Mouse (Mus musculus): ENCODE measurements around the gene Osbp2. TPM values are rescaled to one million over a fixed set of nuclear protein-coding genes. Genes with fewer than 3 reads are reported as not detected.
A peak's percentile ranks its signal among the peaks of the same experiment; 100 is the strongest.

The Osbp2 gene
- total and polyA plus RNA-seq, 3 experiments: 2.2 to 3.7 (median 2.2) TPM

DNA sequence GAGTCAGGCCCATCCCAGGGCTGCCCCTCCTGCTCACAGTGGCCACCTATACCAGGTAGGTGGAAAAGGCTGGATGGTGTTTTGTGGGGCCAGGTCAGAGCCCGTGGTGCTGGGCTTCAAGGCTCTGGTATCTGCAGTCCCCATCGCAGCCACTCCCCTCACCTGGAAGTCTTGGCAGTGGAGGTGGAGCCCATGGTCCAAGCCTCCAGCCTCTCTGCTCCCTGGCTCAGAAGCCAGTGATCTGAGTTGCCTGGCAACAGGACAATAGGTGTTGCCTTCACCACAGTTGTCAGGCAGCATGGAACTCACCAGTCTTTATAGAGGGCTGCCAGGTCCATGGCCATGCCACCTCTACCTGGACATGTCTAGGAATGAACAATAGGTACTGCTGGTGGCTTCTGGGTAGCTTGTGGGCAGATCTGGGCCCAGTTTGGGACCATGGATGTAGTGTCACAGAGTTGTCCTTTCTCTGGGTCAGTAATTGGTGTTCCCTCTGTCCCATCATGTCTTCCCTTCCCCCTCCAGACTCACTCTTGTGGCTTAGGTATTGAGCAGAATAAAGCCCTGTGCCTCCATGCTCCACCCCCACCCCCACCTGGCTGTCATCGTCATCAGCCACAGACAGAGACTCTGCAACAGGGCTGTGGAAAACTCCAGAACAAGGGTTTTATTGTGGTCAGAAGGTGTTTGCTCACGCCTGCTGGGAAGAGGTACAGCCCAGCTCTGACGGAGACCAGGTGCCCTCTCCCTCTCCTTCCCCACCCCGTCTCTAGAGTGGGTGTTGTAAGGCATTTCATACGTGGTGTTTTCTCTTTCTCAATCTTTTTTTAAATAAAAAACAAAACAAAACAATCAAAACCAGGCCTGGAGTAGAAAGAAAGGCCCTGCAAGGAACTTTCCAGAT is 160.4 kb downstream of the Osbp2 start:
- no peak for DNase-seq

DNA sequence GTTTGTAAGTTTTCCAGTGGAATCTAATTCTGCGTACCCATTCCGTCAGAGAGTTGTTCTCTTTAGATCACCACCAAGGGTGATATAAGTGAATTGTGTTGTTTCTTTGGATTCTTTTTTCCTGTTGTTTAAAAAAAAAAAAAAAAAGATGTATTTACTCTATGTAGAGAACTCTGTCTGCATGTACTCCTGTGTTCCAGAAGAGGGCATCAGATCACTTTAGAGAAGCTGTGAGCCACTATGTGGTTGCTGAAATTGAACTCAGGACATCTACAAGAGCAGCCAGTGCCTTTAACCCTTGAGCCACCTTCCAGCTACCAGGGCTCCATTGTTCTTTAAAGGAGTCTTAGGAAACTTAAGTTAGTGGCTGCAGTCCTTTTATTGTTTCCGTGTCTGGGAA is 166.3 kb downstream of the Osbp2 start:
- no peak for DNase-seq

- peak; percentile 39 for DNase-seq
Observed at GRCm38 (mm10) chr11:3696086-3696616, 167.6 kb downstream of the Osbp2 start.

DNA sequence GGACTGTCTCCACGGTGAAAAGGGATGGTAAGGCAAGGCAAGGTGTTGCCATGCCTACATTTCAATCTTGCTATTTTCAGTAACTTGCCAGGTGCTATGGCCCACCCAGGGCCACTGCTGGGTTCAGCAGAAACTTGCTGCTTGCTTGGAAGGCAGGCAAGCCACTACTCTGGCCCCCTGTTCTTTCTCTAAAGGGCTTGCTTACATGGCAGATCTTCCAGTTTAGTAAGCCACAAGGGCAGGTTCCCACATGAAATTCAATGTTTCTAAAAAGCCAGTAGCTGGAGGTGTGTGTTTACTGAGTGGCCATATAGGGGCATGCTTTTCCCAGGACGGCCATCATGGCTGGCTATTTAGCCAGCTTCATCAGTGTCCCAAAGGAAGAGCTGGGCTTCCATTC is 172.0 kb downstream of the Osbp2 start:
- no peak for DNase-seq

DNA sequence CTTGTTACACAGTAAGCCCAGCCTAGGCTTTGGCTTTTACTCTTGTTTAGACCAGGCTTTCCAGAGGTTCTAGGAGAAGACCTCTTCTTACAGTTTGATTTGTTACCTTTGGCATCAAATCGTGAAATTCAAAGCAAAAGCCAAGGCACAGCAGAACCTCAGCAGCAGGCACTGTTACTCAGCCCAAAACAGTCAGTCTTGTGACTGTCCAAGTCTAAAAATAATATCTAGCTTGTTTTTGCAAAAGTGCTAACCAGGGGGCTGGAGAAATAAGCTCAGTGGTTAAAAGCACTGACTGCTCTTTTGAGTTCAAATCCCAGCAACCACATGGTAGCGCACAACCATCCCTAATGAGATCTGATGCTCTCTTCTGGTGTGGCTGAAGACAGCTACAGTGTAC is 176.8 kb downstream of the Osbp2 start:
- no peak for DNase-seq

DNA sequence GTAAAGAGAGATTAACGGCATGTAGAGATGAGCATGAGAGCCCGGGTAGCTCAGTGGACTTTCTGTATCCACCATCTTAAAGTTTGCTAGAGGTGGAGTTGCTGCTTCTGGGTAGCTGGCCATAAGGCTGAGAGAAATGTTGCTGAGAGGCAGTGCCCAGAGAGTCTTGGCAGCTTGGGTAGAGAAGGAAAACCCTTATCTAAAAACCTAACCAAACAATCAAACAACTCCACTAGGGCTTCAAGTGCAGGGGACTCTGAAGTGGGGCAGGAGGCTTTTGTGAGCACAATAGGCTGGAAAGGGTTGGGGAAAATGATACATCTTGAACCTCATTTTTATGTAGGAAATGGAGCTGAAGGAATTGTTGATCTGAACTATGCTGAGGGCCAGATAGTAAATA is 177.4 kb downstream of the Osbp2 start:
- no peak for DNase-seq

GRCm38 (mm10) chr11:3685431-3685830 is 178.3 kb downstream of the Osbp2 start:
- DNase-seq: no peak

DNA sequence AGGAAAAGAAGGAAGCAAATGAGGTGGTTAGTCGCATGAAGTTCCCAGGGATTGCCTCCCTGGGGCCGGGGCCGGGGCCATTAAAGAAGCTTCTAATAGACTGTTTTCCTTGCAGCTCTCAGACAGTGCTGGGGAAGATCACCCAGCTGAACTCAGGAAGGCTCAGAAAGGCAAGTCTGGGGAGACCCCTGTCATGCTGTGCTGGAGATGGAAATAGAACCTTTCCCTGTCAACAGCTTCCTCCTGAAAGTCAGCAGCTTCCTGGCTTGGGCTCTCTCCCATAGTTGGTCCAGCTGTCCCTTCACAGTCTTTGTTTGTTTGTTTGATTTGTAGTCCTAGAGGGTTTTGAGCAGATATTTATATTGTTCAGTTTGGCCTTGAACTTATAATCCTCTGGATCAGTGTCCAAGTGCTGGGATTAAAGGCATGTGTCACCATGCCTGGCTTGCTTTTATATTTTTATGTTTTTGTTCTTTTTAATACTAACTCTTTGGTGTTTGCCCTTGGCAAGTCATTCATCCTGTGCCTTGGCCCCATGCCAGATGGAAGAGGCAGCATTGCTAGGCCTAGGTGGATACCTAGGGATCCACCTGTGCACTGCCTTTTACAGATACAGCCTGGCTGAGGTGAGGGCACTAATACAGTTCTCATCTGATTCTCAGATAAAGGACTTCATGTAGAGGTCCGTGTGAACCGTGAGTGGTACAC is 178.8 kb downstream of the Osbp2 start:
- DNase-seq: peak; percentile 65

- no peak for DNase-seq
Observed at GRCm38 (mm10) chr11:3684232-3684631, 179.5 kb downstream of the Osbp2 start.

DNA sequence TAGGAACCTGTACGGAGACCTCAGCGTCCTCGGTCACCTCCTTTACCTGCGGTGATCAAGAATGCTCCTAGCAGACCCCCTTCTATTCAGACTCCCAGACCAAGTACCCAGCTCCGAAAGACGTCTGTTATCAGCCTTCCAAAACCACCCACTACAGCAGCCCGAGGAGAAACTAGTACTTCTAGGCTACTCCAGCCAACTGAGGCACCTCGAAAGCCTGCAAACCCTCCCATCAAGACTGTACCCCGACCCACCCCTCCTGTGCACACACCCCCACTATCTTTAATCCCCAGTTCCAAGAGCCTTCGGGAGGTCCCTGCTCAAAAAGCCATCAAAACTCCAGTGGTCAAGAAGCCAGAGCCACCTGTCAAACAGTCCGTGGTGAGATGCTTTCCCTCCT is 180.0 kb downstream of the Osbp2 start:
- no peak for DNase-seq

- no peak for DNase-seq
Observed at GRCm38 (mm10) chr11:3679771-3680170, 183.9 kb downstream of the Osbp2 start.

- peak; percentile 33 for DNase-seq
Observed at GRCm38 (mm10) chr11:3677204-3677603, 186.5 kb downstream of the Osbp2 start.

DNA sequence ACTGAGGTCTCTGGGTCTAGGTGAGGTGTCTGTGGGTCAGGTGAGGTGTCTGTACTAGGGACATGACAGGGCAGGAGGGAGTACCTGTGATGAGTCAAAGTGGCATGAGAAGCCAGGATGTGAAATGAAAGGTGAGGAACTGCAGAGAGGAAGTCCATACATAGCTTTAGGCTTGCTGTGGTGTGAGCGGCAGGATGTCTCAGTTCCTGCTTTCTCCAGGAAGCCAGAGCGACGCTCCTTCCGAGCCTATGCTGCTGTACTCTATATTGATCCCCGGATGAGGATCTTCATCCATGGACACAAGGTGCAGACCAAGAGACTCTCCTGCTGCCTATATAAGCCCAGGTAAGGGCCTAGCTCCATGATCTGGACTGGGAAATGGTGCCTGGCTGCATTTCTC is 187.3 kb downstream of the Osbp2 start:
- no peak for DNase-seq

- DNase-seq: peak; percentile 48
Observed at GRCm38 (mm10) chr11:3674545-3674944, 189.2 kb downstream of the Osbp2 start.

- no peak for DNase-seq
Observed at GRCm38 (mm10) chr11:3671000-3671628, 192.6 kb downstream of the Osbp2 start.

GRCm38 (mm10) chr11:3669849-3670248 is 193.9 kb downstream of the Osbp2 start:
- DNase-seq: peak; percentile 15

DNA sequence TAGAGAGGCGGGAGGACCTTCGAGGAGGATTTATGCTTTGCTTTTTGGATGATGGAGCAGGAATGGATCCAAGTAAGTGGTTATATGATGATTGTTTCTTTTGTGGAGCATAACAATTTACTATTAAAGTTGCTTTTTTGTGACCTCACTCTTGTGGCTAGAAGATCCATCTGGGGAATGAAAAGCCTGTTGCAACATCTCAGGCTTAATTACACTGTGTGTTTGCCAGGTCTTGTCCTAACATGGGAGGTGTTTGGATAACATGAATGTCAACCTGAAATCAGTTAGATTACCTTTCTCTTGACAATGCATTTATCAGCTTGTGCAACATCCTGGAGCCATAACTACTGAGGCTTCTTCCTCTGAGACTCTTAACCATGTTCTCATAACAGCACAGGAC is 194.9 kb downstream of the Osbp2 start:
- peak; percentile 36 for DNase-seq

- DNase-seq: peak; percentile 44
Observed at GRCm38 (mm10) chr11:3667506-3667905, 196.2 kb downstream of the Osbp2 start.

- no peak for DNase-seq
Observed at GRCm38 (mm10) chr11:3661964-3662363, 201.7 kb downstream of the Osbp2 start.

All from adrenal gland, adult 2 months (tissue).